Mouse (Mus musculus): ENCODE results near the gene Unc45b.

GRCm38 (mm10) chr11:82959613-82960012 is 49.3 kb downstream of the Unc45b start:
- TF ChIP-seq CTCF (IDR thresholded peaks at IDR 0.05; ENCODE audit: insufficient read depth, low read depth, low read length), result no peak
- no peak for TF ChIP-seq POLR2A (IDR thresholded peaks at IDR 0.05; ENCODE audit: insufficient read depth, low read depth, low read length)
